Mouse (Mus musculus) neural tube, embryonic 13.5 days (tissue): ENCODE data around the gene Syngr3. TPM values are rescaled to one million over a fixed set of nuclear protein-coding genes. Genes with fewer than 3 reads are reported as not detected.
"Not testable (repeated sequence)": the region's sequence is repeated elsewhere in the genome, so short reads cannot be mapped to it uniquely, and the experiment has no call there.

ENCODE experiments used
- ATAC-seq: fragments of 200-750 bp; cut with Nextera tagmentation; 2 replicates; pipeline ENCODE4 v1.8.0; 2017; ENCODE audit warnings: low read depth, mild to moderate bottlenecking, moderate TSS enrichment, moderate library complexity
- H3K27ac ChIP-seq: fragments of 300-500 bp; sonication (generic); replicated peaks from 2 replicates; pipeline ENCODE4 v1.5.1; 2015; ENCODE audit warnings: moderate library complexity, mild to moderate bottlenecking, inconsistent platforms
- H3K27me3 ChIP-seq: fragments of 300-500 bp; sonication (generic); 2 replicates; pipeline ENCODE4 v1.6.1; 2015; ENCODE audit warnings: mild to moderate bottlenecking, inconsistent platforms
- H3K36me3 ChIP-seq: fragments of 300-500 bp; sonication (generic); 2 replicates; pipeline ENCODE4 v1.6.1; 2015; ENCODE audit warnings: mild to moderate bottlenecking, inconsistent platforms
- H3K4me1 ChIP-seq: fragments of 300-500 bp; sonication (generic); replicated peaks from 2 replicates; pipeline ENCODE4 v1.6.1; 2015; ENCODE audit warnings: inconsistent platforms
- H3K4me2 ChIP-seq: fragments of 300-500 bp; sonication (generic); 2 replicates; pipeline ENCODE4 v1.6.1; 2015; ENCODE audit warnings: inconsistent platforms, mild to moderate bottlenecking, moderate library complexity
- H3K4me3 ChIP-seq: fragments of 300-500 bp; sonication (generic); 2 replicates; pipeline ENCODE4 v1.5.1; 2015; ENCODE audit warnings: mild to moderate bottlenecking, inconsistent platforms
- H3K9ac ChIP-seq: fragments of 300-500 bp; sonication (generic); 2 replicates; pipeline ENCODE4 v1.6.1; 2015; ENCODE audit warnings: moderate library complexity, mild to moderate bottlenecking, inconsistent platforms
- H3K9me3 ChIP-seq: fragments of 300-500 bp; sonication (generic); 2 replicates; pipeline ENCODE4 v1.6.1; 2016; ENCODE audit warnings: inconsistent platforms
- WGBS: fragments of 180-500 bp; shearing (Covaris S2); methylation state at CpG from one replicate; pipeline ENCODE4 v1.1.7; 2015; 5-methylcytosine and 5-hydroxymethylcytosine counted together
- polyA plus RNA-seq: library from polyadenylated mRNA; unstranded; fragments of >200 nt; fragmentation: Nextera tagmentation; extraction: Ambion mirVana; gene quantifications from 2 replicates; pipeline ENCODE4 v1.2.1, GENCODE M21; 2015

The Syngr3 gene
- polyA plus RNA-seq, 1 experiment from 2014 or later, result 114 TPM

GRCm38 (mm10) chr17:24669545-24670245 lies 20.1 kb downstream of the Syngr3 start, which contains the start of gene Zfp598:
TSS of gene Zfp598 (plus strand) at chr17:24669687.
- Histone ChIP-seq H3K9ac (peak within 1 kb of the TSS; percentile 99), H3K4me3 (peak within 1 kb of the TSS; percentile 99), H3K4me2 (peak within 1 kb of the TSS; percentile 89), H3K27ac (peak within 1 kb of the TSS; percentile 90), H3K36me3 (no peaks in the 10 kb centered on the region), H3K9me3 (no peaks in the 10 kb centered on the region), H3K4me1 (peaks cover 35% of the 10 kb centered on the region), H3K27me3 (no peaks in the 10 kb centered on the region)
- WGBS, result under 1% methylated on average over 69 of the region's 80 CpGs
- ATAC-seq, result peak; percentile 98

- Histone ChIP-seq H3K4me1 (peaks cover 35% of the 10 kb centered on the region), H3K9ac (peak overlapping the region; percentile 99), H3K4me2 (peak overlapping the region; percentile 89), H3K4me3 (peak overlapping the region; percentile 99), H3K27ac (peak overlapping the region; percentile 90)
- not testable (repeated sequence) for H3K9me3 ChIP-seq, H3K36me3 ChIP-seq, H3K27me3 ChIP-seq
- ATAC-seq, result peak; percentile 25
- 10% methylated on average over 15 of the region's 15 CpGs for WGBS
These were observed 20.6 kb downstream of the Syngr3 start for GRCm38 (mm10) chr17:24669214-24669544.

DNA sequence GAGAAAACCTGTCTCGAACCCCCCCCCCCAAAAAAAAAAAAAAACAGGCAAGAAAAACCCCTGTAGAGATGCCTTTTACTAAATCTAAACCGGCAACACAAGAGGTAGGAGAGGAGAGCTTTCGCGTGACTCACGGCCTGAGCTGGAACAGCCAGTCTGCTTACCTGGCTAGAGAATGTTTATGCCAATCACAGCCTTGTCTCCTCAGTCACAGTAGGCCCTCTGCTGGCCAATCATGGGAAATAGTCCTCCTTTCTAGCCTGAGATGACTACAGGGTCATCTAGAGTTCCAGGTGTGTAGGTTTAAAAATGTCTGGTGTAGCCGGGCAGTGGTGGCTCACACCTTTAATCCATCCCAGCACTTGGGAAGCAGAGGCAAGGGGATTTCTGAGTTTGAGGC lies 22.3 kb downstream of the Syngr3 start:
- no peak overlapping the region for H3K27ac ChIP-seq
- no peak for ATAC-seq
- no peaks in the 10 kb centered on the region for H3K9me3 ChIP-seq
- H3K4me1 ChIP-seq, result peaks cover 33% of the 10 kb centered on the region
- no peak overlapping the region for H3K9ac ChIP-seq
- H3K4me3 ChIP-seq, result no peak overlapping the region
- 0 out of 2 replicates have a peak, but pooled peaks cover 4% of the 10 kb centered on the region for H3K27me3 ChIP-seq
- WGBS, result 29% methylated on average over 6 of the region's 6 CpGs
- H3K36me3 ChIP-seq, result no peaks in the 10 kb centered on the region
- no peak overlapping the region for H3K4me2 ChIP-seq

GRCm38 (mm10) chr17:24667011-24667410 lies 22.7 kb downstream of the Syngr3 start:
- H3K27ac ChIP-seq, H3K36me3 ChIP-seq, H3K4me2 ChIP-seq, H3K9me3 ChIP-seq, H3K4me3 ChIP-seq, H3K9ac ChIP-seq, ATAC-seq, H3K27me3 ChIP-seq: not testable (repeated sequence)
- WGBS, result 73% methylated on average over 7 of the region's 7 CpGs
- H3K4me1 ChIP-seq, result peaks cover 29% of the 10 kb centered on the region

DNA sequence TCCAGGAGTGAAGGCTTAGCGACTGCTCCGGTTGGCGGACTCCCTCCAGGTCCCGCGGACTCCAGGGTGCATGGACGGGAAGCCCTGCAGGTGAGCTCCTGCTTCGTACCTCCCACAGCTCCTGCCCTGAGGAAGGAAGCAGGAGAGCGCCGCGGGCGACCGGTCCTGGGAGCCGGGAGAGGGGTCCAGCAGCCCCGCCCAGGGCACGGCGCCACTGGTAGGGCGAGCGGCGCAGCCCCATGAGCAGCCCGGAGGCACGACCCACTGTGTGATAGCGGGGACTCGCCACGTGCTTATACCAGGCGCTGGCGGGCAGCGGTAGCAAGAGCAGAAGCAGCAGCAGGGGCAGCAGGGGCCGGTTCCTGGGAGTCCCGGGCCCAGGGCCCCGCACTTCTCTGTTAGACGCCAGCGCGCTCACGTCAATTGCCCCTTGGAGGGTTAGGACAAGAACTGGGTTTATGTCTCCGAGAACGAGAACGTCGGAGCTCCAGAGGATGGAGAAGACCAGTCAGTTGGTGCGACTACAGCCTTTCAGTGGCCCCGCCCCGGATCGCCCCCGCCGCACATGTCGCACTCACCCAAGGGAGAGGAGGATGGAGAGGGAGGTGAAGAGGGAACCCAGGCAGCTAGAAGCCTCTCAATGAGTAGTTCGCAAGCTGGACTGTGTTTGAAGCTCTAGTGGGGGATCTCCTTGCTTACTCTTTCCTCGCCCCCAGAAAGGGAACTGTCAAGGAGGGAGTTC lies 31.6 kb downstream of the Syngr3 start, which contains the start of gene Npw:
TSS of gene Npw (minus strand) at position 441 of the 742 bp plus-strand sequence.
- peak within 1 kb of the TSS; percentile 35 for H3K4me3 ChIP-seq
- 1% methylated on average over 47 of the region's 47 CpGs for WGBS
- H3K9me3 ChIP-seq, result no peaks in the 10 kb centered on the region
- ATAC-seq, result 0 out of 2 replicates have a peak, but pooled peaks have one; percentile 20
- peaks cover 61% of the 10 kb centered on the region for H3K27me3 ChIP-seq
- H3K4me1 ChIP-seq, result peaks cover 16% of the 10 kb centered on the region
- H3K4me2 ChIP-seq, result peak within 1 kb of the TSS; percentile 59
- no peaks in the 10 kb centered on the region for H3K36me3 ChIP-seq
- no peak within 1 kb of the TSS for H3K27ac ChIP-seq
- peak within 1 kb of the TSS; percentile 54 for H3K9ac ChIP-seq

GRCm38 (mm10) chr17:24654969-24655368 lies 34.8 kb downstream of the Syngr3 start:
- H3K36me3 ChIP-seq, result no peaks in the 10 kb centered on the region
- no peak overlapping the region for H3K4me2 ChIP-seq
- ATAC-seq, result no peak
- no peak overlapping the region for H3K27ac ChIP-seq
- no peak overlapping the region for H3K4me3 ChIP-seq
- peaks cover 64% of the 10 kb centered on the region for H3K27me3 ChIP-seq
- H3K9me3 ChIP-seq, result no peaks in the 10 kb centered on the region
- 75% methylated on average over 4 of the region's 4 CpGs for WGBS
- peaks cover 21% of the 10 kb centered on the region for H3K4me1 ChIP-seq
- no peak overlapping the region for H3K9ac ChIP-seq

GRCm38 (mm10) chr17:24653967-24654710 lies 35.6 kb downstream of the Syngr3 start:
- H3K4me1 ChIP-seq, result peaks cover 29% of the 10 kb centered on the region
- H3K27ac ChIP-seq, result no peak overlapping the region
- peak overlapping the region; percentile 47; the same call in 1 of the 2 replicates for H3K9ac ChIP-seq
- H3K4me2 ChIP-seq, result peak overlapping the region; percentile 52
- 6% methylated on average over 19 of the region's 19 CpGs for WGBS
- ATAC-seq, result no peak
- peak overlapping the region; percentile 24; the same call in 1 of the 2 replicates for H3K4me3 ChIP-seq
- no peaks in the 10 kb centered on the region for H3K9me3 ChIP-seq
- peaks cover 60% of the 10 kb centered on the region for H3K27me3 ChIP-seq
- H3K36me3 ChIP-seq, result no peaks in the 10 kb centered on the region

DNA sequence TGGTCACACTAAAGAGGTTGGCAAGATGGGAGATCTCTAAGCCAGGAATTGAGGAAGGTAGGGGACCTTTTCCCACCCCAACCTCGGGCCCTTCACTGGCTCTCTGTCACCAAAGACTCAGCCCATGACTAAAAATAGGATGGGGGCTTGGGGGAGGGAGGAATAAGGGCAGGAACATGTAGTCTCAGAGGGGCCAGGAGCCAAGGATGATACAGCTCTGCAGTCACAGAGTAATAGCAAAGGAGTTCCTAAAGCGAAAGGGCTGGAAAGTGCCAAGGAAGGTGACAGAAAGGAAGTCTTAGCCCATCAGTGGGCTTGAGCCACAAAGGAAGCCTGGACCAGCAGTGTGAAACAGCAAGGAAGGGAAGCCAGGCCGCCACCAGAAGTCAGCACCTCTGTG lies 37.9 kb downstream of the Syngr3 start:
- no peak overlapping the region for H3K9ac ChIP-seq
- H3K36me3 ChIP-seq, result no peaks in the 10 kb centered on the region
- ATAC-seq, result no peak
- peaks cover 48% of the 10 kb centered on the region for H3K27me3 ChIP-seq
- 75% methylated on average over 3 of the region's 3 CpGs for WGBS
- no peaks in the 10 kb centered on the region for H3K9me3 ChIP-seq
- peaks cover 25% of the 10 kb centered on the region for H3K4me1 ChIP-seq
- no peak overlapping the region for H3K4me3 ChIP-seq
- H3K27ac ChIP-seq, result no peak overlapping the region
- H3K4me2 ChIP-seq, result no peak overlapping the region

DNA sequence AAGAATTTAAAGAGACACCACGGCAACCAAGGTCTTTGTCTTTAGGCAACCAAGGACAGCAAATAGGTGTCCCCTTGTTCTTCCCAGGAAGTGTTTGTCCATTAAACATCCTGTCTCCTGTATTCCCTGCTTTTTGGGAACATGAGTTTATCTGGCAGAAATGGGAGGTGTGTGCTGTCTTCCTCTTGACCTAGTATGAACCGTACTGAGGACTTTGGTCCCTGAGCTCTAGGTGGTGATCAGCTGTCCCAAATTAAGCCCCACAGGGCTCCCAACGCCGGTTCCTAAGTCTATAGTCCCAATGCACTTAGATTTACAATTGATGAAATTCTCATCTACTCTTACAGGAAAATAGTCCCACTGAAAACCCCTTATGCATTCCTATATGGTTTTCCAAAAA lies 39.0 kb downstream of the Syngr3 start:
- WGBS, result 78% methylated on average over 4 of the region's 4 CpGs
- ATAC-seq, result no peak
- Histone ChIP-seq H3K4me3 (peak overlapping the region; percentile 69; the same call in 1 of the 2 replicates), H3K36me3 (no peaks in the 10 kb centered on the region), H3K9ac (peak overlapping the region; percentile 89; the same call in 1 of the 2 replicates), H3K27ac (0 out of 2 replicates have a peak overlapping the region, but pooled peaks have one; percentile 59), H3K4me1 (peaks cover 25% of the 10 kb centered on the region), H3K4me2 (peak overlapping the region; percentile 94), H3K27me3 (peaks cover 37% of the 10 kb centered on the region), H3K9me3 (no peaks in the 10 kb centered on the region)

DNA sequence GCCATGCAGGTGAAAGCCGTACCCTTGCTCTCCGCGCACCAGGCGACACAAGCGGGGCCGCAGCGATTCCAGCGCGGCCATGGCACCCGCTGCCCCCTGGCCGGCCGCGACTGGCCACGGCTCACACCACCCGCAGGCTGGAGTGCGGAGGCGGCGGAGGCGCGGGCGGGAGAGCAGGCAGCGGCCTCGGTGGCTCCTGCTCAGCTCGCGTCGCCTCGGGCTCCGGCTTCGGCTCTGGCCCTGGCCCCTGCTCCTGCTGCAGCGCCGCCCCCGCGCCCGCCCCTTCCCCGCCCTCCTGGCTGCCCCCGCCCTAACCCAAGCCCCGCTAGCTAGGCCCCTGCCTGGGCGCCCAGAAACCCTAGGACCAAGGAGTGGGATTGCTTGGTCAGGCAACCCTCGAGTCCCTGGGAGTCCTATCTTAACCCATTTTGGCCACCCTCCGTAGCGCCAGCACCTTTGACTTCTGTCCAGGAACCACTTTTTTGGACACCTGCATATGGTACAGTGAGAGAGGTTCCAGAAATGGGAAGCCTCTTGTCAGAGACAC lies 39.6 kb downstream of the Syngr3 start, which contains the start of gene Slc9a3r2:
TSS of gene Slc9a3r2 (minus strand) at position 258 of the 547 bp plus-strand sequence.
- Histone ChIP-seq H3K9ac (peak within 1 kb of the TSS; percentile 89), H3K36me3 (no peaks in the 10 kb centered on the region), H3K4me3 (peak within 1 kb of the TSS; percentile 69), H3K4me2 (peak within 1 kb of the TSS; percentile 94), H3K27ac (peak within 1 kb of the TSS; percentile 59), H3K27me3 (peaks cover 37% of the 10 kb centered on the region), H3K4me1 (peaks cover 26% of the 10 kb centered on the region), H3K9me3 (no peaks in the 10 kb centered on the region)
- ATAC-seq, result peak; percentile 46; the same call in 1 of the 2 replicates
- 1% methylated on average over 31 of the region's 41 CpGs for WGBS

GRCm38 (mm10) chr17:24649581-24650069 lies 40.1 kb downstream of the Syngr3 start:
- no peaks in the 10 kb centered on the region for H3K9me3 ChIP-seq
- H3K27ac ChIP-seq, result peak overlapping the region; percentile 59
- WGBS, result under 1% methylated on average over 35 of the region's 35 CpGs
- H3K4me3 ChIP-seq, result peak overlapping the region; percentile 69
- peaks cover 37% of the 10 kb centered on the region for H3K27me3 ChIP-seq
- ATAC-seq, result peak; percentile 51
- peak overlapping the region; percentile 94 for H3K4me2 ChIP-seq
- H3K36me3 ChIP-seq, result no peaks in the 10 kb centered on the region
- H3K4me1 ChIP-seq, result peaks cover 31% of the 10 kb centered on the region
- H3K9ac ChIP-seq, result peak overlapping the region; percentile 89
